Mouse (Mus musculus): ENCODE results near the gene Ube2cbp. TPM values are rescaled to one million over a fixed set of nuclear protein-coding genes. Genes with fewer than 3 reads are reported as not detected.

The Ube2cbp gene
- polyA plus RNA-seq, 1 experiment from 2014 or later, result 6.5 TPM

DNA sequence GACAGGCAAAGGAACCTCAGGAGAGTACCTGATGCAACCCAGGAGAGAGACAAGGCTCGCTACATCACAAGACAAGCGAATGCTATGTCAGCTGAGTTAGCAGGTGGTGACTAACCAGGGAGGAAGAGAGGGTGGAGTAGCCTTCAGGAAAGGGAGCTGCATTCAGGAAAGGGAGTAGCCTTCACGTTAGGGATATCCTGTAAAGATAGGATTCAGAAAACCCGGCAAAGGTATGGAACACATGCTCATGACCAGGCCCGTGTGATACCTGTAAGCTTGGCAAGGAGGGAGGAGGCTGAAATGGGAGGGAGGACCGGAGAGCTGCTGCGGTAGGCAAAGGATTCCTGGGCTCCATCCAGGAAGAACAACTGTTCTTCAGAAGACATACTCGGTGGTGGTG, 17.3 kb downstream of the Ube2cbp start:
- no peaks in the 10 kb centered on the region for H3K36me3 ChIP-seq (ENCODE audit: control insufficient read depth, insufficient read depth, low read length)
- DNase-seq (ENCODE audit: low spot score) (no peak), ATAC-seq (replicated peaks; ENCODE audit: low FRiP score) (no peak)
- WGBS, result 89% methylated on average over 8 of the region's 8 CpGs
- H3K27ac ChIP-seq (ENCODE audit: low read depth, low read length), result no peak overlapping the region
- H3K4me2 ChIP-seq (ENCODE audit: low read depth, low read length, severe bottlenecking), result no peak overlapping the region
- 0 out of 2 replicates have a peak, but pooled peaks cover 3% of the 10 kb centered on the region for H3K27me3 ChIP-seq (ENCODE audit: control insufficient read depth, insufficient read depth, low read length)
- no peak overlapping the region for H3K9ac ChIP-seq (ENCODE audit: low read length)
- H3K4me3 ChIP-seq (ENCODE audit: low read depth, low read length), result no peak overlapping the region
- H3K4me1 ChIP-seq (replicated peaks; ENCODE audit: control insufficient read depth, insufficient read depth, low read length), result peaks cover 2% of the 10 kb centered on the region; the same call in 1 of the 2 replicates
- H3K9me3 ChIP-seq (ENCODE audit: control insufficient read depth, low read length), result no peaks in the 10 kb centered on the region; the same call in 1 of the 2 replicates

GRCm38 (mm10) chr9:86446847-86447246, 17.9 kb downstream of the Ube2cbp start:
- H3K4me2 ChIP-seq (ENCODE audit: low read depth, low read length, severe bottlenecking), result no peak overlapping the region
- H3K27me3 ChIP-seq (ENCODE audit: control insufficient read depth, insufficient read depth, low read length), result 0 out of 2 replicates have a peak, but pooled peaks cover 3% of the 10 kb centered on the region
- H3K4me3 ChIP-seq (ENCODE audit: low read depth, low read length), result no peak overlapping the region
- ATAC-seq (replicated peaks; ENCODE audit: low FRiP score) (no peak), DNase-seq (ENCODE audit: low spot score) (no peak)
- H3K4me1 ChIP-seq (replicated peaks; ENCODE audit: control insufficient read depth, insufficient read depth, low read length), result peaks cover 2% of the 10 kb centered on the region; the same call in 1 of the 2 replicates
- no peaks in the 10 kb centered on the region; the same call in 1 of the 2 replicates for H3K9me3 ChIP-seq (ENCODE audit: control insufficient read depth, low read length)
- H3K9ac ChIP-seq (ENCODE audit: low read length), result no peak overlapping the region
- WGBS, result 91% methylated on average over 7 of the region's 7 CpGs
- H3K27ac ChIP-seq (ENCODE audit: low read depth, low read length), result no peak overlapping the region
- no peaks in the 10 kb centered on the region for H3K36me3 ChIP-seq (ENCODE audit: control insufficient read depth, insufficient read depth, low read length)

GRCm38 (mm10) chr9:86442248-86442647, 22.5 kb downstream of the Ube2cbp start:
- ATAC-seq (replicated peaks; ENCODE audit: low FRiP score) (no peak), DNase-seq (ENCODE audit: low spot score) (no peak)
- Histone ChIP-seq H3K27me3 (ENCODE audit: control insufficient read depth, insufficient read depth, low read length) (no peaks in the 10 kb centered on the region), H3K27ac (ENCODE audit: low read depth, low read length) (no peak overlapping the region), H3K4me2 (ENCODE audit: low read depth, low read length, severe bottlenecking) (no peak overlapping the region), H3K4me3 (ENCODE audit: low read depth, low read length) (no peak overlapping the region), H3K9ac (ENCODE audit: low read length) (no peak overlapping the region), H3K4me1 (replicated peaks; ENCODE audit: control insufficient read depth, insufficient read depth, low read length) (no peaks in the 10 kb centered on the region), H3K36me3 (ENCODE audit: control insufficient read depth, insufficient read depth, low read length) (no peaks in the 10 kb centered on the region), H3K9me3 (ENCODE audit: control insufficient read depth, low read length) (no peaks in the 10 kb centered on the region; the same call in 1 of the 2 replicates)
- WGBS, result 88% methylated on average over 4 of the region's 4 CpGs

- Histone ChIP-seq H3K36me3 (ENCODE audit: control insufficient read depth, insufficient read depth, low read length) (no peaks in the 10 kb centered on the region), H3K9ac (ENCODE audit: low read length) (no peak overlapping the region), H3K27me3 (ENCODE audit: control insufficient read depth, insufficient read depth, low read length) (no peaks in the 10 kb centered on the region), H3K27ac (ENCODE audit: low read depth, low read length) (no peak overlapping the region), H3K9me3 (ENCODE audit: control insufficient read depth, low read length) (no peaks in the 10 kb centered on the region), H3K4me3 (ENCODE audit: low read depth, low read length) (no peak overlapping the region), H3K4me2 (ENCODE audit: low read depth, low read length, severe bottlenecking) (no peak overlapping the region), H3K4me1 (replicated peaks; ENCODE audit: control insufficient read depth, insufficient read depth, low read length) (no peaks in the 10 kb centered on the region)
- WGBS, result 67% methylated on average over 11 of the region's 11 CpGs
- DNase-seq (ENCODE audit: low spot score) (no peak), ATAC-seq (replicated peaks; ENCODE audit: low FRiP score) (no peak)
Observed at GRCm38 (mm10) chr9:86438337-86439009, 26.3 kb downstream of the Ube2cbp start.

- 97% methylated on average over 8 of the region's 8 CpGs for WGBS
- no peaks in the 10 kb centered on the region for H3K4me1 ChIP-seq (replicated peaks; ENCODE audit: control insufficient read depth, insufficient read depth, low read length)
- H3K4me3 ChIP-seq (ENCODE audit: low read depth, low read length), result no peak overlapping the region
- H3K9ac ChIP-seq (ENCODE audit: low read length), result no peak overlapping the region
- no peak for DNase-seq (ENCODE audit: low spot score)
- no peak overlapping the region for H3K4me2 ChIP-seq (ENCODE audit: low read depth, low read length, severe bottlenecking)
- no peak overlapping the region for H3K27ac ChIP-seq (ENCODE audit: low read depth, low read length)
- ATAC-seq (replicated peaks; ENCODE audit: low FRiP score), result no peak
- H3K27me3 ChIP-seq (ENCODE audit: control insufficient read depth, insufficient read depth, low read length), result no peaks in the 10 kb centered on the region
- H3K36me3 ChIP-seq (ENCODE audit: control insufficient read depth, insufficient read depth, low read length), result no peaks in the 10 kb centered on the region
- H3K9me3 ChIP-seq (ENCODE audit: control insufficient read depth, low read length), result no peaks in the 10 kb centered on the region
Observed at GRCm38 (mm10) chr9:86436608-86437007, 28.1 kb downstream of the Ube2cbp start.

GRCm38 (mm10) chr9:86435510-86435909, 29.2 kb downstream of the Ube2cbp start:
- ATAC-seq (replicated peaks; ENCODE audit: low FRiP score) (no peak), DNase-seq (ENCODE audit: low spot score) (no peak)
- Histone ChIP-seq H3K9me3 (ENCODE audit: control insufficient read depth, low read length) (no peaks in the 10 kb centered on the region), H3K4me1 (replicated peaks; ENCODE audit: control insufficient read depth, insufficient read depth, low read length) (no peaks in the 10 kb centered on the region), H3K27ac (ENCODE audit: low read depth, low read length) (no peak overlapping the region), H3K36me3 (ENCODE audit: control insufficient read depth, insufficient read depth, low read length) (no peaks in the 10 kb centered on the region), H3K27me3 (ENCODE audit: control insufficient read depth, insufficient read depth, low read length) (no peaks in the 10 kb centered on the region), H3K4me2 (ENCODE audit: low read depth, low read length, severe bottlenecking) (no peak overlapping the region), H3K9ac (ENCODE audit: low read length) (no peak overlapping the region), H3K4me3 (ENCODE audit: low read depth, low read length) (no peak overlapping the region)
- WGBS, result 94% methylated on average over 3 of the region's 3 CpGs

- no peaks in the 10 kb centered on the region for H3K4me1 ChIP-seq (replicated peaks; ENCODE audit: control insufficient read depth, insufficient read depth, low read length)
- DNase-seq (ENCODE audit: low spot score) (no peak), ATAC-seq (replicated peaks; ENCODE audit: low FRiP score) (no peak)
- H3K9ac ChIP-seq (ENCODE audit: low read length), result no peak overlapping the region
- H3K4me2 ChIP-seq (ENCODE audit: low read depth, low read length, severe bottlenecking), result no peak overlapping the region
- no peak overlapping the region for H3K27ac ChIP-seq (ENCODE audit: low read depth, low read length)
- no peaks in the 10 kb centered on the region for H3K9me3 ChIP-seq (ENCODE audit: control insufficient read depth, low read length)
- no peaks in the 10 kb centered on the region for H3K36me3 ChIP-seq (ENCODE audit: control insufficient read depth, insufficient read depth, low read length)
- H3K27me3 ChIP-seq (ENCODE audit: control insufficient read depth, insufficient read depth, low read length), result no peaks in the 10 kb centered on the region
- WGBS, result 87% methylated on average over 4 of the region's 4 CpGs
- H3K4me3 ChIP-seq (ENCODE audit: low read depth, low read length), result no peak overlapping the region
Observed at GRCm38 (mm10) chr9:86423331-86423730, 41.4 kb downstream of the Ube2cbp start.

- no peaks in the 10 kb centered on the region for H3K4me1 ChIP-seq (replicated peaks; ENCODE audit: control insufficient read depth, insufficient read depth, low read length)
- ATAC-seq (replicated peaks; ENCODE audit: low FRiP score) (no peak), DNase-seq (ENCODE audit: low spot score) (no peak)
- H3K4me2 ChIP-seq (ENCODE audit: low read depth, low read length, severe bottlenecking), result no peak overlapping the region
- 92% methylated on average over 6 of the region's 6 CpGs for WGBS
- no peaks in the 10 kb centered on the region for H3K36me3 ChIP-seq (ENCODE audit: control insufficient read depth, insufficient read depth, low read length)
- H3K4me3 ChIP-seq (ENCODE audit: low read depth, low read length), result no peak overlapping the region
- H3K9ac ChIP-seq (ENCODE audit: low read length), result no peak overlapping the region
- no peaks in the 10 kb centered on the region for H3K27me3 ChIP-seq (ENCODE audit: control insufficient read depth, insufficient read depth, low read length)
- no peak overlapping the region for H3K27ac ChIP-seq (ENCODE audit: low read depth, low read length)
- no peaks in the 10 kb centered on the region for H3K9me3 ChIP-seq (ENCODE audit: control insufficient read depth, low read length)
Observed at GRCm38 (mm10) chr9:86419366-86419765, 45.4 kb downstream of the Ube2cbp start.

GRCm38 (mm10) chr9:86417971-86418370, 46.8 kb downstream of the Ube2cbp start:
- no peak overlapping the region for H3K4me3 ChIP-seq (ENCODE audit: low read depth, low read length)
- no peaks in the 10 kb centered on the region for H3K27me3 ChIP-seq (ENCODE audit: control insufficient read depth, insufficient read depth, low read length)
- no peak for ATAC-seq (replicated peaks; ENCODE audit: low FRiP score)
- no peak for DNase-seq (ENCODE audit: low spot score)
- no peak overlapping the region for H3K4me2 ChIP-seq (ENCODE audit: low read depth, low read length, severe bottlenecking)
- H3K9me3 ChIP-seq (ENCODE audit: control insufficient read depth, low read length), result no peaks in the 10 kb centered on the region
- H3K4me1 ChIP-seq (replicated peaks; ENCODE audit: control insufficient read depth, insufficient read depth, low read length), result no peaks in the 10 kb centered on the region
- 100% methylated on average over 1 of the region's 1 CpGs for WGBS
- no peak overlapping the region for H3K9ac ChIP-seq (ENCODE audit: low read length)
- H3K36me3 ChIP-seq (ENCODE audit: control insufficient read depth, insufficient read depth, low read length), result no peaks in the 10 kb centered on the region
- H3K27ac ChIP-seq (ENCODE audit: low read depth, low read length), result no peak overlapping the region

All from forebrain, embryonic 11.5 days (tissue).